Mouse (Mus musculus): ENCODE data around the gene Pik3cb. TPM values are rescaled to one million over a fixed set of nuclear protein-coding genes. Genes with fewer than 3 reads are reported as not detected.

The Pik3cb gene
- total RNA-seq, 2 experiments from 2014 or later, result 16.9 to 18.3 TPM

DNA sequence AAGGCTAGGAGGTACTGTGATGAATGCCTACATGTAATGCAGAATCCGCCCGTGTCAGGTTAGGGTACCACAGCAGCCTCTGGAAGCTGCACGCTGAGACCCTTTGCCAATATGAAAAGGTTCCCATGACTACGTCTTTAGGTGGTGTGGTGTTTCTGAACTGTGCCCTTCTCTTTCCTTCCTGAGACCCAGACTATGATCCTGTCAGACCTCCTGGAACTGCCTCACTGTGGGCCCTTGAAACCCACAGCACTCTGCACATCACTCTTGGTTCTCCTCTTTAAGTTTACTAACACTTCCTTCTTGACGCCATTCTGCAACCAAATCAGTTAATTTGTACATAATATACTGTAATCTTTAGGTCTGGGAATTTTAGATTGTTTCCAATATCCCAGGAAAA lies 58.7 kb downstream of the Pik3cb start:
- DNase-seq, result no peak

DNA sequence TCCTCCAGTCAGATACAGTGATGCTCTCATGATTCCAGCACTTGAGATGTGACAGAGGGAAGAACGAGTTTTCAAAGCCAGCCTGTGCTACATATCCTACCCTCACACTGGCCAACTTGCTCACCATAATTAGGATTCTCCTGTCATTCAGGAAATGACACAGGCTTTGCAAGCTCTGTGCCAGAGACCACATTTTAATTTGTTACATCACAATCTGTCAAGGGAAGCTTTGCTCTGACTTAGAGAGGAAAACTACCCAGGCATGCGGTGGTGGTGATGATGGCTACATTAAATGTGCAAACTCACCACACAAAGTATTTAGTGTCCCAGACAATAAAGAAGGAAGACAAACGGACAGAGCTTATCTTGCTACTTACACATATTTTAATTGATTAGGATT lies 59.1 kb downstream of the Pik3cb start:
- no peak for DNase-seq

DNA sequence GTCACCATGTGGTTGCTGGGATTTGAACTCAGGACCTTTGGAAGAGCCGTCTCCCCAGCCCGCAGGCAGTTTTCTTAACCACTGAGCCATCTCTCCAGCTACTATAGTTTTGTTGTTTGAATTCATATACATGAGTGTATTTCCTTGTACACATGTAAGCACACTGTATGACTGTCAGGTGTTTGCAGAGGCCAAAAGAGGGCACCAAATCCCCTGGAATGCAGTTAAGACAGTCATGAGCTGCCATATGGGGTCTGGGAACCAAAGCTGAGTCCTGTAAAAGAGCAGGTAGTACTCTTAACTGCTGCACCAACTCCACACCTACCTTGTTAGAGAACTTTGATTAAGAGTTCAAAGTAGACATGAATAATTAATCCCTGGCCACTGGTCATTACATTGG lies 59.8 kb downstream of the Pik3cb start:
- DNase-seq, result no peak

DNA sequence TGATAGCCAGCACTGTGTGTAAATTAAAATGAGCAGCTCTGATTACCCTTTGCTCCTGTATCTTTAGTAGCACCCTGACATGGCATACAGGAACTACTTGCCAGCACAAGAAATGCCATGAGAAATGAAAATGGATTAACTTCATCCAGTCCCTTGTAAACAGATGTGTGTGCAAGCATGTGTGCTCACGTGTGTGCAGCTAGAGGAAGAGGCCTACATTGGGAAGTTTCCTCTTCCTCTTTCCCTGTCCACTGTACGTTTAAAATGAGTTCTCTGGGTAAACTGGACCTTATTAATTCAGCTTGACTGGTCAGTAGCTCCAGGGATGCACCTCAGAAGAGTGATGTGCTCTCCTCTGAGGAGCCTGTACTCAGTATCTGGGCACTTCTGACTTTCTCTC lies 66.0 kb downstream of the Pik3cb start:
- DNase-seq, result no peak

DNA sequence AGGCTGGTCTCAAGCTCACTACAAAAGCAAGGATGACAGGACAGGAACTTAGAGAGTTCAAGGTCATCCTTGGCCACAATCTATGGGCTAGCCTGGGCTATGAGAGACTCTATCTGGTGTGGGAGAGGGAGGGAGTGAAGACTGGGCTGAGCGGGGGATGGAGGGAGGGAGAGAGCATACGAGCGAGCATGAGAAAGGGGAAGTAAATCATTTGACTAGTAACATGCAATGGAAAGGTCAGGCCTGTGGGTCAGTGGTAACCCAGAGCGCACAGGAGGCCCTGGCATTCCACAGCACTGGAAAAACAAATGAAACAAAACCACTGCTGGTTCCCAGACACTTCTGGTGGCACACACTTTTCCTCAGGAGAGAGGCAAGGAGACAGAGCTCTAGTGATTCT lies 67.9 kb downstream of the Pik3cb start:
- no peak for DNase-seq

DNA sequence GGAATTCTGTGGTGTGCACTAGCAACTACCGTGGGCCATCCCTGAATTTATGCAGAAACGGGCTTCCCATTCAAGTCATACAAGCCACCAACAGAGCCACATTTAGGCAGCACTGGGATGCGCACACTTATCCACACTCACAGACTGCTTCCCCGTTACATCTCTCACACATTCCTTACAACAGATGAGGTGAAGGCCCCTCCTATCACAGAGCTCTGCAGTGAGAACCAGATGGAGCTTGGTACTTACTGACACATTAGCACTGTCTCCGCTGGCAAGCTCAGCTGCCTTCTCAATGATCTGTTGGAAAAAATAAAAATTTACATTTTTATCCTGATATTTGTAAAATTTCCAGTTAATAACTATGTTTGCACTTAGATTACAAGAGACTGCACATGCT lies 75.1 kb downstream of the Pik3cb start:
- no peak for DNase-seq

DNA sequence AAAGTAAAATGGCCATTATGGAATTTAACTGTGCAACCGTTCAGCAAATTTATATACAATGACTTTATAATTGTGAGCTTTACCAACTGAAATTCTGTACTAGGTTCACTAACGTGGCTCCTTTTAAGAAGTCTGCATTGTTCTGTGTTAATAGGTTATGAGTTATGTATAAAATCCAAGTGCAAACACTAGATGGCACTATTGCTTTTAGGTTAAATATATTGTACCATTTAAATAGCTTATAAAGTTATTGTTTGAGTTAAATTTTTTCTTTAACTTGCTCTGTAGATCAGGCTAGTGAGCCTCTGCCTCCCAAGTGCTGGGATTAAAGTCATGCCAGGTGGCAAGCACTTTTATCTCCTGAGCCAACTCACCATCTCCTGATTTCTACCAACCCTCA lies 76.2 kb downstream of the Pik3cb start:
- DNase-seq, result no peak

DNA sequence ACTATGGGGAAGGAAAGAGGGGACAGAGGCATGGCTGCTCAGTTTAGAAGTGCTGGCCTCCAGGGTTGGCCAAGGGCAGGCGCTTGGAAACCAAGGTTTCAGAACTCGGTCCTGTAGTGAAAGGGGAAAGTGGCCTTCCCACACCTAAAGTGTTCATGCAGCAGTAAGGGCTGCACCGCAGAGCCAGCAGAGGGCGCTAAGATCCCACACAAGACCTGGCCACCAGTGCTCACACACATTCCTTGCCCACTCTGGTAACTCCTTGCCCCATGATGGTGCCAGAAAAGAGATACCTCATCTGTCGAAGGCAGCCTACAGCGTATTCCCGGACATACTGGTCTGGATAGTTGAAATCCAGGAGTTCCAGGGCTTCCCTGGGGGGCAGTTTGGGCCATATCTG lies 77.9 kb downstream of the Pik3cb start:
- DNase-seq, result peak; percentile 80 to 86

DNA sequence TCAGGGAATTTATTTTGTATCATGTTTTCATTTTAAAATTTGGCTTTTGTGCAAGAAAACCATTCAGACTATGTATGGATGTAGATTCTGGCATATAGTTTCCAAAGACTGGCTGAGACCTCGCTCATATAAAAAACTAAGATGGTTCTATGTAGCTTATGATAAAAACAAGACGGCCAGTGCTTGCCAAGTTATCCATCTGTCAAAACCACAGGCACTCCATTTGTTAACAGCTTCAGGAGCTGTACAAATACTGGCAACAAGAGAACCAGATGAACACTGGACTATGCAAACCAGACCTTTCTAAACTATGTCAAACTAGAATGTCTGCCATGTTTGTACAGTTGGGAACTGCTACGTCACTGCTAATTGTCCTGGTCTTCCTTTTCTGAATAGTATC lies 82.7 kb downstream of the Pik3cb start:
- no peak for DNase-seq

DNA sequence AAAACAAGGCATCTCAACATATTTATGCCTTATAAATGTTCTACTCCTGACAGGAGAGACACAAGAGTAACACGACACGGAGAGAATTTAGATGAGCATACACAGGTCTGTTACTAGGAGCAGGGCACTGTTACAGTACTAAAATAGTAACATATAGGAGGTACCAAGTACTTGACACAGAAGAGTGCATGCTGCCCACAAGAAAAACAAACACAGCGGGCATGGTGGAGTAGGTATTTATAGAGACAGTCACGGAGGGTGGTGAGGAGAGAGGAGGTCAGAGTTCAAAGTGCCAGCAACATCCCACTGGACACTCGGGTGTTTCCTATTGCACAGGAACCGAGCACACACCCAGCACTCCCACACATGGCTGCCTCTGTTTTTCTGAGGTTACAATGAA lies 90.7 kb downstream of the Pik3cb start:
- no peak for DNase-seq

DNA sequence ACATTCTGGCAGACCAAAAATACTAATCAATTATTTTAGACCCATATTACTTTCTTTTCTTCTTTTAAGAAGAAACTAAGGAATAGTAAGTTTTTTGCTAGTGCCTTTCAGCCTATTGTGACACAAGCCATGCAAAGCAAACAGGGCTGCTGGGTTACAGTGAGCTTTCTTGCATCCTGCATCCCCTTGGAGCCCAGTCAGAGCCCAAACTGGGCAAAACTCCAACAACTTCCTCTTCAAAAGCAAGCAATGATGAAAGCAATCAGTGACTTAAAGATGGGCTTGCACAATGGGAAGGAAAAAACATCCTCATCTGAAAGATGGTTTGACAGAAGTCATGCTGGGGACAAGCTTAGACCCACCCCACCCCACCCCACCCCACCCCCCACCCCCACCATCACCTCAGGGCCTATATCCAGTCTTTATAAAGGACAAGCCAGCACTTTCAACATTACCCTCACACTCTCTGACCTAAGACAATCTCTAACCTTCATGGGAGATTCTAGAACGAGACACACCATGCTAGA lies 91.6 kb downstream of the Pik3cb start:
- DNase-seq, result peak in 1 of 2 experiments; percentile 23

DNA sequence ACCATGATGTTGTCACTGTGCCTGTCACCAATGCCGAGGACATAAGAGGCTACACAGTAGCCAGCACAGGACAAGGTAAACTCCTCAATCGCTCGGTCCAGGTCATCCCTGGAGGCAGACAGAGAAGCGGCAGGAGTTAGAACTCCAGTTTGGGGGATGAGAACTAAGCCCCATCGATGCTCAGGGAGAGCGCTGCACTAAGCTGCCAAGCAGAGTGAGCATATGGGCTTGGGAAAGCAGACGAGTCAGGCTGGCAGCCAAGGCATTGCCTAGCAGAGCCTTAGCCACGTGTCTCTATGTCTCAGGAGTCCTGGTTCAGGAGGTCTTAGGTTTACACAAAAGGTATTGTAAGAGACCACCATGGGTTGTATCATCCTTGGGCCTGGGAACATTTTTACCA lies 95.7 kb downstream of the Pik3cb start:
- no peak for DNase-seq

DNA sequence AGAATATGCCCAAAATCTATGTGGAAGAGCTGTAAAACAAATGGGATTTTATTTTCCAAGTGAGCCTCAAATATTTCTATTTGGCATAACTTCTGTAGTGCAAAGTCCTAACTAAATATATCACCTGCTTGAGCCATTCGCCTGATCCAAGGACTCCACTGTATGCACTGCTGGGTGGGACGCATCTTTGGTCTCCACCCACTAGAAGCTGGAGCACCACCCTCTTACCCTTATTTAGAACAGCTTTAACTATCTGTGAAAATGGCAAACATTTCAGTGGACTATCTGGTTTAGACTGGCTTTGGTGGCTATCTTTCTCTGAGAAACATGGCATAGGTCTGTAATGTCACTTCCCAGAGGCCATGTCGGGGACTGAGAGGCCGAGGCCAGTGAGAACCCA lies 97.8 kb downstream of the Pik3cb start:
- DNase-seq, result no peak

DNA sequence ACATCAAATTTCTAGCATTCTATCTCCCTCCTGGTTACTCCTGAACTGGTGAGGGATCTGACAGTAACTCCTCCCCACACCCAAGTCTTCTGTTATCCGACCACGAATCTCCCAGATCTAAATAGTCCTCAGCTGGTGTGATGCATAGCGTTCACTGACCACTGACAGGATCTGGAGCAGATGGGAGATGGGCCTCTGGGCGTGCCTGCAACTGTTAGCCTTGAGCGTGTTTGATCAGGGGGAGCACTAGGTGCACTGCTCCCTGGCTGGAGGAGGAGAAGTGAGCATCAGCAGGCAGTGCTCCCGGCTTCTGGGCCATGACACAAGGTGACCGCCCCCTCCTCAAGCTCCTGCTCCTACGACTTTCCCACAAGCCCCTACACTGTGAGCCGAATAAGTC lies 98.4 kb downstream of the Pik3cb start:
- no peak for DNase-seq

DNA sequence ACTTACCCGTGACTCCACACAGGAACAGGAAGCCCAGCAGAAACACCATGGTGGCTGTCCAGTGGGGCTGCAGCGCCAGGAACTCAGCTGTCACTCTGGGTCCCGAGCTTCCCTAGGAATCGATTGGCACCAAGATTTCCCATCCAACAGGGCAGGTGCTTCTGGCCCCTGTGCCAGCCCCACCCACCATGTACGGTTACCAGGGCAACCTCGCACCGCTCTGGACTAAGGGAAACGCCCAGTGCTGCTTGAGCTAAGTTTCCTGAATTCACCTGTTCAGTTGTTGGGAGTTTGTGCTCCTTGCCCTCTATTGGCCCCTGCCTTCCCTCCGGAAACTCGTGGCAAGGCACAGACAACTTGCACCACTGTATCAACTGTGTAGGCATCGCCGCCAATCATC lies 104.8 kb downstream of the Pik3cb start, which contains the start of gene Gm1123:
Gm1123 (minus strand) TSS at position 141 of the 400 bp plus-strand sequence.
- DNase-seq, result no peak

DNA sequence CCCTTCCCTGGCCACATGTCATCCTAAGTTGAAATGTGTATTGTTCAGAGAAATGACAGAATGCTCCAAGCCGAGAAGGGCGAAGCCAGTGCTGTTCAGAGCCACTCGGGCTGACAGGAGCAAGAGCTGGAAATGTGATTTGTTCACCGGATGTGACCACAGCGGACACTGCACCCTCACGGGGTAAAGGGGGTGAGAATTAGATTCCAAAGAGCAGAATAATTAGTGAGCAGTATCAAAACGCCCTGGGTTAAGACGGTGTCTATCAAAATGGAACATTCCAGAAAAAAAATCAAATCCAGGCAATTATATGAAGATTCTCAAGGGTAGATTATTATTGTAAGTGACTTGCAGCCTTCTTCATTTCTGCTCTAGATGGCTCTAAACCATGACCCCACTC lies 106.3 kb downstream of the Pik3cb start:
- no peak for DNase-seq

DNA sequence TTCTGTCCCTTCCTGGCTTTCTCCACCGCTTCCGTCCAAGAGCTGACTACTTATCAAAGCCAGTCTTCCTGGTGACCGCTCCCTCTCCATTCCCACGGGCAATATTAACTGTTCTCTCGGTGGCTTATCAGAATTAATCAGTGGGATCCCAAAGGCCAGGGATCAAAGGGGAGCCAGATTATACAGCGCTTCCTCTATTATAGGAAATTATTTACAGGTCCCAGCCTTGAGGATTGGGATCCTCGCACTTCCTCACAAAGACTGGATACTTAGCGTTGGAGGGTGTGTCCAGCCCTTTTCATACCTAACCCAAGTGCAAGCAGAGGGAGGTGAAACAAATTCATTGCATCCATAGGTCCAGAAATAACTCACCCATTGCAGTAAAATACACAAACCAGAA lies 108.4 kb downstream of the Pik3cb start:
- no peak for DNase-seq

DNA sequence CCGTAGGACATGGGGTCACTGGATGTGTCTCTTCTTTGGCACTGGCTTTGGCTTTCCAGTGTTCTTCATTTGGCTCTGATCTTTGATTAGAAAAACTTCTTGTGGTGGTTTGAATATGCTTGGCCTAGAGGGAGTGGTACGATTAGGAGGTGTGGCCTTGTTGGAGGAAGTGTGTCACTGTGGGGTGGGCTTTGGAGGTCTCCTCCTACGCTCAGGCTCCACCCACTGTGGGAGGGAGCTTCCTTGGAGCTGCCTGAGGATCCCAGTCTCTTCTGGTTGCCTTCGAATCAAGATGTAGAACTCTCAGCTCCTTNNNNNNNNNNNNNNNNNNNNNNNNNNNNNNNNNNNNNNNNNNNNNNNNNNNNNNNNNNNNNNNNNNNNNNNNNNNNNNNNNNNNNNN lies 118.7 kb downstream of the Pik3cb start:
- no peak for DNase-seq

DNA sequence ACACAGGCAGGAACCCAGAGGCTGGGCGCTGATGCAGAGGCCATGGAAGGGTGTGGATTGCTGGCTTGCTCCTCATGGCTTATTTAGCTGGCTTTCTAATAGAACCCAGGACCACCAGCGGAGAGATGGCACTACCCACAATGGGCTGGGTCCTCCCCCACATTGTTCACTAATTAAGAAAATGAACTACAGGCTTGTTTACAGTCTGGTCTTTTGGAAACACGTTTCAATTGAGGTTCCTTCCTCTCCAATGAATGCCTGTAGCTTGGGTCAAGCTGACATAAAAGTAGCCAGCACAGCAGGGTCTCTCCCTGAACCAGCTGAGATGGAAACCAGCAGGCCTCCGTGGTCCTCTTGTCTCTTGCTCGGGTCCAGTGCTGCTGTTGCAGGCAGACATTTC lies 119.3 kb downstream of the Pik3cb start:
- DNase-seq, result no peak

DNA sequence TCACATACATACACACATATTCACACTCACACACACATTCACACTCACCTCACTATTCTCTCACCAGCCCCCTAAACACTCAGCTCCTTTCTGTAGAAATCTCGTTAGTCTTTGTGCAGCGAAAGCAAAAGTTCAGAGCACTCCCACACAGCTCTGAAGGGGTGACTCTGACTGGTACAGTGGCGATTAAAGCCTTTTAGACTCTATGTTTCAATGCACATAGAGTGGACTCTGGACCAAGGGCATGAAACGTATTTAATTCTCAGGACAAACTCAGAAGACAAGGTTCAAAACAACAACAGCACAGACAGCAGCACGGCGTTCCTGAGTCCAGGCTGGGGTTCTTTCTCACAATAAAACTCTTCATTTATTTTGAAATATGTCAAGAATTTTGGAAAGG lies 122.7 kb downstream of the Pik3cb start:
- no peak for DNase-seq

DNA sequence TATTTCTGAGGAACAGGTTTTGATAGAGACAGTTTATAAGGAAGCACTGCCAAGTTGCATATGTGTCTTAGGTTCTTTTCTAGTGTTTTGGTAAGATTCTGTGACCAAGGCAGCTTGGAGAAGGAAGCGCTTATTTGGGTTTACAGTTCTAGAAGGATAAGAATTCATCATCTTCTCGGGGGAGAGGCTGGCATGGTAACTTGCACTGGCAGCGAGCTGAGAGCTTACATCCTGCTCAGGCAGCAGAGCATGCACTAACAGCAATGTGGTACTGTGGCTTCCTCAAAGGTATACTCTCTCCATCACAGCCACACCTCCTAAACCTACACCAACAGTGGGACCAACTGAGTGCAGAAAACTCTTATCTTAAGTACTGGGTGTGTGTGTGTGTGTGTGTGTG lies 123.7 kb downstream of the Pik3cb start:
- DNase-seq, result no peak

DNA sequence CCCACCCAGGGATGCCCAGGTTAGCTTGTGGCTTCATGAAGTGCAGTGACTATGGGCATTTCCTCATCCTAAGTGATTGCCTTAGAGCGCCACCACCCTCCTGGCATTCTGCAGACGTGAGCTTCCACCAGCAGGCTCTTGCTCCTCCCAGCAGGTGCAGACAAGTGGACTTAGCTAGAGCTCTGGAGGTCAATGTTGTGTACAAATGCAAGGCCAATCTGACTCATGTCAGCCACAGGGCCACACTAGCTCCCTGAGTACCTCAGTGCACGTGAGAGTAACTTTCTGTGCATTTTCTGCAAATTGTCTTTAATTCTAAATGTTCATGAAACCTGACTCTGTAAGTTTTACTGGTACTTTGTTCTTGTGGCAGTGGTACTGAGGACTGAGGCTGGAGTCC lies 124.1 kb downstream of the Pik3cb start:
- DNase-seq, result peak in 1 of 2 experiments; percentile 17

DNA sequence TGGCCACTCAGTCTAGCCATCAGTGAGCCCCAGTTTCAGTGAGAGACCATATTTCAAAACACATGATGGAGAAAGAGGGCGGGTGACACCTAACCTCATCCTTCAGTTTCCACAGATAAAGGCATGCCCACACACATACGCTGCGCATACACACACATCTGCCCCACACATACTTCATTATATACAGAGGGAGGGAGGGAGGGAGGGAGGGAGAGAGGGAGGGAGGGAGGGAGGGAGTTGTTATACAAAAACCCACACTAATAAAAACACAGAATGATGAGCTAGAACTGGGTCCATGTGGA lies 130.6 kb downstream of the Pik3cb start:
- DNase-seq, result no peak

DNA sequence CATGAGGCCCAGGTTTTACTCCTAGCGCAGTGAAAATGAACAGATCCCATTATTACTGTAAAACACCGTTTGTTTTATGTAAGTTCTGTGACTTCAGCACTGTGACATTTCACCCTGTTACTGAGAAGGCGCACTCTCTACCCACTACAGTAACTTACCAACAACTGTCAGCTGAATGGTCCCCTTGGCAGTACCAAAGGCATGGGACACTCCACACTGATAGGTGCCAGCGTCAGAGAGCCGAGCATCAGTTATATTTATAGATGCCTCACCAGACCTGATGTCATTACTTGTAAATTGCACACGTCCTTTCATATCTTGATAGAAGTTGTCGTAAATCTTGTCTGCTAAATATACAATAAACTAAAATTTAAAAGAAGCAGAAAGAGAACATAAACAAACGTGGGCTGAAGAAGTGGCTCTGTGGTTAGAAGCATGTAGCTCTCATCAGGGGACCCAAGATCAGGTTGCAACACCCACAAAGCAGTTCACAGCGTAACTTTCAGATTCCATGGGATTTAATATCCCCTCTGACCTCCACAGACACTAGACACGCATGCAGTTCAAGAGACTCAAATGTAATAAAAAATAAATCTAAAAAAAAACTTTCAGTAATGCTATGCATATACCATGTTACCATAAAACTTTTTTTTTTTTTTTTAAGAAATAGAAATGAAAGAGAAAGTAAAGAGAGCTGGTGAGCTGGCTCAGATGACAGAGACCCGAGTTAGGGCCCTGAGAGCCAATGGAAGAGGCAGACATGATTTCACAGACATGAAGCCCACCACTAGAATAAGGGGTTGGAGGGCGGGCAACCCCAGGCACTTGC lies 131.1 kb downstream of the Pik3cb start:
- no peak for DNase-seq

Data from adrenal gland, postnatal 36 days (tissue).